Mouse (Mus musculus): ENCODE results near the gene Cox10. TPM values are rescaled to one million over a fixed set of nuclear protein-coding genes. Genes with fewer than 3 reads are reported as not detected.
A peak's percentile ranks its signal among the peaks of the same experiment; 100 is the strongest.

Cox10 gene
- polyA plus RNA-seq, 1 experiment from 2014 or later: 28.7 TPM

- WGBS: under 1% methylated on average over 33 of the region's 33 CpGs
Observed at GRCm38 (mm10) chr11:63920531-63920930, 158.7 kb downstream of the Cox10 start.

DNA sequence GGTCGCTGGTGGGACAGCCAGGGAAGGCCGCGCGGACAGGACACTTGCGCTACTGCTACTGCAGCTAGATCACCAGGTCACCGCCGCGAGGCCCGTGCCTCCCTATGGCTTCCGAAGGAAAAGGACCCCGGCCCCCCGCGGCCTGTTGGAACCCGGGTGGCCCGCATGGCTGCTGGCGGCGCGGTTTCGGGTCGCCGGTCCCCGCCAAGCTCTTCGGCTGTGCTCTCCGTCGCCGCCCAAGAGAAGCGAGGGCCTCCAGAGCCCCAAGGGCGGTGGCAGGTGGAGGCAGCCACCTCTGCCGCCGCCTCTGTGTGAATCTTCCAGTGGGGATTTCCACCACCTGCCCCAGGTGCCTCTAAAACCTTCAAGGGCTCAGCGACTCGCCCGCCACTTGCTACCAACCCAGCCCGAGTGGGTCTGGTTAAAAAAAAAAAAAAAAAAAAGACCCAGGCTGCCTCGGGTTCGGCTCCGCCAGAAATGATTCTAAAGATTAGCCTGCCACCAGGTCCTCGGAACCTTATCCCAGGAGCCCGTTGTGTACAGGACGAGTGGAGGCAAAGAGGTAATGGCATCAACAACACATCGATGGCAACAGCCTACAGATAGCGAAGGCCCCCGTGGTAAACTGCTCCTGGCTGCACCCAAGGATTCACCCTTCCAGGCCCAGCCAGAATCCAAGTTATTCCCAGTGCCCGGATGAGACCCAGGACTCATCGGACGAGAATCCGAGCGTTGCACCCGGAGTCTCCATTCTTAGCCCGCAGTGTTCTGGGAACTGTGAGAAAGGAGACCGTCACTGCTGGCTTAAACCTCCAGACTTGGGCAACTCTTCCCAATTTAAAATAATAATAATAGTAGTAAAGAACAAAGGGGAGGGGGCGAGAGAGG lies 159.8 kb downstream of the Cox10 start:
- no peak for ATAC-seq (replicated peaks; ENCODE audit: low FRiP score)
- Histone ChIP-seq H3K4me3 (replicated peaks) (peak overlapping the region; percentile 65), H3K9ac (peak overlapping the region; percentile 59), H3K4me1 (peaks cover 79% of the 10 kb centered on the region), H3K9me3 (replicated peaks) (no peaks in the 10 kb centered on the region), H3K27me3 (peaks cover 84% of the 10 kb centered on the region), H3K4me2 (peak overlapping the region; percentile 87), H3K27ac (peak overlapping the region; percentile 85), H3K36me3 (no peaks in the 10 kb centered on the region)
- WGBS: 3% methylated on average over 52 of the region's 52 CpGs

More at GRCm38 (mm10) chr11:63920531-63920930, 158.7 kb downstream of the Cox10 start:
- Histone ChIP-seq H3K36me3 (no peaks in the 10 kb centered on the region), H3K9me3 (replicated peaks) (no peaks in the 10 kb centered on the region), H3K27me3 (peaks cover 90% of the 10 kb centered on the region), H3K27ac (peak overlapping the region; percentile 85), H3K4me2 (peak overlapping the region; percentile 87), H3K4me1 (peaks cover 82% of the 10 kb centered on the region), H3K9ac (peak overlapping the region; percentile 59), H3K4me3 (replicated peaks) (peak overlapping the region; percentile 65)
- no peak for ATAC-seq (replicated peaks; ENCODE audit: low FRiP score)

GRCm38 (mm10) chr11:63918321-63919105 lies 160.8 kb downstream of the Cox10 start:
- no peaks in the 10 kb centered on the region for H3K36me3 ChIP-seq
- no peaks in the 10 kb centered on the region for H3K9me3 ChIP-seq (replicated peaks)
- H3K4me3 ChIP-seq (replicated peaks): peak overlapping the region; percentile 65
- H3K4me1 ChIP-seq: peaks cover 78% of the 10 kb centered on the region
- H3K9ac ChIP-seq: no peak overlapping the region
- peaks cover 83% of the 10 kb centered on the region for H3K27me3 ChIP-seq
- peak; percentile 23; the same call in 1 of the 2 replicates for ATAC-seq (replicated peaks; ENCODE audit: low FRiP score)
- 18% methylated on average over 17 of the region's 17 CpGs for WGBS
- H3K27ac ChIP-seq: peak overlapping the region; percentile 85
- peak overlapping the region; percentile 87 for H3K4me2 ChIP-seq

- 14% methylated on average over 6 of the region's 6 CpGs for WGBS
Observed at GRCm38 (mm10) chr11:63917561-63917960, 161.7 kb downstream of the Cox10 start.

GRCm38 (mm10) chr11:63914388-63914787 lies 164.9 kb downstream of the Cox10 start:
- WGBS: under 1% methylated on average over 20 of the region's 20 CpGs
- Histone ChIP-seq H3K4me2 (peak overlapping the region; percentile 83), H3K9ac (0 out of 2 replicates have a peak overlapping the region, but pooled peaks have one; percentile 9), H3K4me3 (replicated peaks) (peak overlapping the region; percentile 46), H3K4me1 (peaks cover 59% of the 10 kb centered on the region), H3K27me3 (peaks cover 73% of the 10 kb centered on the region), H3K27ac (peak overlapping the region; percentile 24; the same call in 1 of the 2 replicates), H3K36me3 (no peaks in the 10 kb centered on the region), H3K9me3 (replicated peaks) (no peaks in the 10 kb centered on the region)
- ATAC-seq (replicated peaks; ENCODE audit: low FRiP score): peak; percentile 80

More at GRCm38 (mm10) chr11:63917561-63917960, 161.7 kb downstream of the Cox10 start:
- H3K4me3 ChIP-seq (replicated peaks): peak overlapping the region; percentile 65
- no peak overlapping the region for H3K9ac ChIP-seq
- no peak for ATAC-seq (replicated peaks; ENCODE audit: low FRiP score)
- H3K27me3 ChIP-seq: peaks cover 81% of the 10 kb centered on the region
- peak overlapping the region; percentile 87 for H3K4me2 ChIP-seq
- no peaks in the 10 kb centered on the region for H3K9me3 ChIP-seq (replicated peaks)
- H3K36me3 ChIP-seq: no peaks in the 10 kb centered on the region
- peaks cover 68% of the 10 kb centered on the region for H3K4me1 ChIP-seq
- no peak overlapping the region for H3K27ac ChIP-seq

- Histone ChIP-seq H3K27me3 (peaks cover 69% of the 10 kb centered on the region), H3K36me3 (no peaks in the 10 kb centered on the region), H3K9me3 (replicated peaks) (no peaks in the 10 kb centered on the region), H3K9ac (0 out of 2 replicates have a peak overlapping the region, but pooled peaks have one; percentile 9), H3K4me2 (peak overlapping the region; percentile 83), H3K27ac (peak overlapping the region; percentile 24; the same call in 1 of the 2 replicates), H3K4me1 (peaks cover 55% of the 10 kb centered on the region), H3K4me3 (replicated peaks) (peak overlapping the region; percentile 46)
- 25% methylated on average over 4 of the region's 4 CpGs for WGBS
- no peak; the same call in 1 of the 2 replicates for ATAC-seq (replicated peaks; ENCODE audit: low FRiP score)
Observed at GRCm38 (mm10) chr11:63913936-63914335, 165.3 kb downstream of the Cox10 start.

Other genes with a start within 250 kb of the Cox10 start
- gene Hs3st3b1, start 157.2 kb downstream of the Cox10 start, polyA plus RNA-seq (2015; fragmentation: Nextera tagmentation; extraction: Ambion mirVana): 33.2 and 34.6 TPM in 2 replicates

All from kidney, embryonic 15.5 days (tissue).